Mouse (Mus musculus) heart, embryonic 16.5 days (tissue): ENCODE measurements around the gene Ak1. TPM values are rescaled to one million over a fixed set of nuclear protein-coding genes. Genes with fewer than 3 reads are reported as not detected.

Experiments
- ATAC-seq: fragments of 200-750 bp; cut with Nextera tagmentation; replicated peaks from 2 replicates; pipeline ENCODE4 v1.8.0; 2017; ENCODE audit warnings: moderate number of reproducible peaks; ENCODE audit not compliant: insufficient read depth, low FRiP score; ENCODE audit errors: extremely low read depth
- H3K27ac ChIP-seq: fragments of 300-500 bp; sonication (generic); 2 replicates; pipeline ENCODE4 v1.5.1; 2014; ENCODE audit warnings: mild to moderate bottlenecking, low read length, control low read depth, moderate library complexity
- H3K27me3 ChIP-seq: fragments of 300-500 bp; sonication (generic); 2 replicates; pipeline ENCODE4 v1.6.1; 2014; ENCODE audit warnings: low read length, mixed read lengths; ENCODE audit not compliant: control insufficient read depth, insufficient read depth
- H3K36me3 ChIP-seq: fragments of 300-500 bp; sonication (generic); 2 replicates; pipeline ENCODE4 v1.6.1; 2014; ENCODE audit not compliant: control insufficient read depth, insufficient read depth
- H3K4me1 ChIP-seq: fragments of 300-500 bp; sonication (generic); 2 replicates; pipeline ENCODE4 v1.6.1; 2014; ENCODE audit warnings: low read length, mixed read lengths; ENCODE audit not compliant: control insufficient read depth, insufficient read depth
- H3K4me2 ChIP-seq: fragments of 300-500 bp; sonication (generic); 2 replicates; pipeline ENCODE4 v1.6.1; 2014; ENCODE audit warnings: low read depth, mild to moderate bottlenecking, control low read depth, low read length
- H3K4me3 ChIP-seq: fragments of 300-500 bp; sonication (generic); 2 replicates; pipeline ENCODE4 v1.5.1; 2014; ENCODE audit warnings: mild to moderate bottlenecking, control low read depth, low read length
- H3K9ac ChIP-seq: fragments of 300-500 bp; sonication (generic); 2 replicates; pipeline ENCODE4 v1.6.1; 2014; ENCODE audit warnings: low read length, control low read depth
- H3K9me3 ChIP-seq: fragments of 300-500 bp; sonication (generic); replicated peaks from 2 replicates; pipeline ENCODE4 v1.6.1; 2016; ENCODE audit warnings: low read length; ENCODE audit not compliant: control insufficient read depth
- WGBS: fragments of 180-500 bp; shearing (Covaris S2); extraction: QIAGEN DNeasy Blood & Tissue Kit; methylation state at CpG from one replicate; pipeline ENCODE4 v1.1.7; 2014; 5-methylcytosine and 5-hydroxymethylcytosine counted together
- microRNA counts: library from miRNA; unstranded; fragments of <30 nt; microRNA quantifications from one replicate; lab custom pipeline; 2016
- microRNA-seq: library from miRNA; unstranded; fragments of <30 nt; microRNA quantifications from one replicate; pipeline ENCODE4, GENCODE M21; 2017
- polyA plus RNA-seq: library from polyadenylated mRNA; unstranded; fragments of >200 nt; fragmentation: Nextera tagmentation; extraction: Ambion mirVana; gene quantifications from 2 replicates; pipeline ENCODE4 v1.2.1, GENCODE M21; 2015

Gene Ak1
- polyA plus RNA-seq, 1 experiment from 2014 or later = 488 TPM

DNA sequence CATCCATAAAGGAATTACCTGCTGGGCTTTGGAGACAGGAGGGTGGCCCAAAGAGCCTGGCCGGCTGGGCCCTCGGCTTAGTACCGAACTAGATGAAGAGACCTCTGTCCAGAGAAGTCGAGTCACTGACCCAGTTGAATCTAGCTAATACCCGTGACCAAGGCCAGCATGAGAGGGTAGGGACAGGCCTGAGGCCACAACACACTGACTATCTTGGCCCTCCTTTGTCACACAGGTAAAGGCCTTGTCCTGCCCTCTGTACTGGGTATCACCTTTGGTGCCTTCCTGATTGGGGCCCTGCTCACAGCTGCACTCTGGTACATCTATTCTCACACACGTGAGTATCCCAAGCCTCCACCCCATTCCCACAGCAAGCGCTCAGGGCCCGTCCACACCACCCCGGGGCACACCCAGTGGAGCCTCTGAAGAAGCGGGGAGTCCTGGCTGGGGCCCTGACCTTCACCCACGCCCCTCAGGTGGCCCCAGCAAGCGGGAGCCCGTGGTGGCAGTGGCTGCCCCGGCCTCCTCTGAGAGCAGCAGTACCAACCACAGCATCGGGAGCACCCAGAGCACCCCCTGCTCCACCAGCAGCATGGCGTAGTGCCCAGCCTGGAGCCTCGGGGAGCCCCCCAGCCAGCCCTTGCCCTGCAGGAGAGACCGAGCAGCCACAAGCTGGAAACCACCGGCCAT, 59.5 kb downstream of the Ak1 start:
- no peak for ATAC-seq
- Histone ChIP-seq H3K27me3 (no peaks in the 10 kb centered on the region), H3K36me3 (peaks cover 31% of the 10 kb centered on the region), H3K4me3 (no peak overlapping the region), H3K27ac (no peak overlapping the region), H3K9me3 (peaks cover 2% of the 10 kb centered on the region; the same call in 1 of the 2 replicates), H3K9ac (no peak overlapping the region), H3K4me1 (peaks cover 10% of the 10 kb centered on the region), H3K4me2 (no peak overlapping the region)
- 84% methylated on average over 19 of the region's 19 CpGs for WGBS

- Histone ChIP-seq H3K9me3 (peaks cover 2% of the 10 kb centered on the region; the same call in 1 of the 2 replicates), H3K27me3 (no peaks in the 10 kb centered on the region), H3K4me3 (no peak overlapping the region), H3K4me1 (peaks cover 10% of the 10 kb centered on the region), H3K27ac (no peak overlapping the region), H3K36me3 (peaks cover 32% of the 10 kb centered on the region), H3K9ac (no peak overlapping the region), H3K4me2 (no peak overlapping the region)
- no peak for ATAC-seq
- WGBS = 64% methylated on average over 6 of the region's 6 CpGs
Observed at GRCm38 (mm10) chr2:32681754-32682153, 60.2 kb downstream of the Ak1 start.

GRCm38 (mm10) chr2:32682721-32683417, 61.3 kb downstream of the Ak1 start:
- 75% methylated on average over 14 of the region's 14 CpGs for WGBS
- H3K27ac ChIP-seq = no peak overlapping the region

DNA sequence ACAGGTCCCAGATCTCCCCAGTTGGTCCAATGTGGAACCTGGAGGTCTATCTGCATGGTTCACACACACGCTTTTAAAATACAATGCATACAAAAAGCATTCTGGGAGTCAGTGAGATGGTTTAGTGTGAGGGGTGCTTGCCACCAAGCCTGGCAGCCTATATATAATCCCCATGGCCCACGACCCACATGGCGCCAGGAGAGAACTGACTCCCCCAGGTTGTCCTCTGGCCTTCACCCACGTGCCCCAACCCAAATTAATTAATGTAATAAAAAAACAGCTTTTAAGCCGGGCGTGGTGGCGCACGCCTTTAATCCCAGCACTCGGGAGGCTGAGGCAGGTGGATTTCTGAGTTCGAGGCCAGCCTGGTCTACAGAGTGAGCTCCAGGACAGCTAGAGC, 62.1 kb downstream of the Ak1 start:
- H3K36me3 ChIP-seq = peaks cover 28% of the 10 kb centered on the region
- no peak overlapping the region for H3K4me2 ChIP-seq
- WGBS = 91% methylated on average over 10 of the region's 10 CpGs
- H3K27me3 ChIP-seq = no peaks in the 10 kb centered on the region
- H3K27ac ChIP-seq = no peak overlapping the region
- H3K4me3 ChIP-seq = no peak overlapping the region
- no peaks in the 10 kb centered on the region for H3K9me3 ChIP-seq
- peaks cover 10% of the 10 kb centered on the region for H3K4me1 ChIP-seq
- ATAC-seq = no peak
- no peak overlapping the region for H3K9ac ChIP-seq

More at GRCm38 (mm10) chr2:32682721-32683417, 61.3 kb downstream of the Ak1 start:
- Histone ChIP-seq H3K9me3 (no peaks in the 10 kb centered on the region), H3K9ac (no peak overlapping the region), H3K4me3 (no peak overlapping the region), H3K36me3 (peaks cover 28% of the 10 kb centered on the region), H3K4me1 (peaks cover 10% of the 10 kb centered on the region), H3K27me3 (no peaks in the 10 kb centered on the region), H3K4me2 (no peak overlapping the region)
- no peak for ATAC-seq

MicroRNAs within 50 kb of the gene (microRNA counts, 519-probe panel; counts per million panel counts)
- microRNA mmu-miR-1954 (lab: Ali Mortazavi, UCI) = not detected

Small RNAs within 50 kb of the gene (microRNA-seq; reads per million reads assigned to microRNA genes)
- gene Gm47291 (not detected), gene Mir1954 (not detected)

Other genes starting within 250 kb of the Ak1 start
- 46.3 and 46.5 TPM in 2 replicates for gene 1110008P14Rik, start 239.8 kb upstream of the Ak1 start, polyA plus RNA-seq
- 1.9 and 2.5 TPM in 2 replicates for gene Lcn2, start 233.5 kb upstream of the Ak1 start, polyA plus RNA-seq
- gene Ptges2, start 225.9 kb upstream of the Ak1 start, polyA plus RNA-seq = 44.2 and 50.7 TPM in 2 replicates
- gene Naif1, start 171.3 kb upstream of the Ak1 start, polyA plus RNA-seq = 5.1 and 5.6 TPM in 2 replicates
- 12.2 and 12.8 TPM in 2 replicates for gene Slc25a25, start 170.3 kb upstream of the Ak1 start, polyA plus RNA-seq
- gene Fam102a, start 86.4 kb upstream of the Ak1 start, polyA plus RNA-seq = 5.8 and 6.6 TPM in 2 replicates
- 72.1 and 73.0 TPM in 2 replicates for gene Dpm2, start 50.9 kb upstream of the Ak1 start, polyA plus RNA-seq
- 0.16 and 0.32 TPM in 2 replicates for gene Pip5kl1, start 47.0 kb upstream of the Ak1 start, polyA plus RNA-seq
- not detected in 2 replicates for gene 9430097D07Rik, start 46.1 kb upstream of the Ak1 start, polyA plus RNA-seq
- 40.6 and 40.7 TPM in 2 replicates for gene St6galnac4, start 34.7 kb upstream of the Ak1 start, polyA plus RNA-seq
- 33.4 and 34.1 TPM in 2 replicates for gene St6galnac6, start 22.0 kb upstream of the Ak1 start, polyA plus RNA-seq
- 170 and 176 TPM in 2 replicates for gene Eng, start 24.8 kb downstream of the Ak1 start, polyA plus RNA-seq
- 16.7 and 16.9 TPM in 2 replicates for gene Fpgs, start 82.4 kb downstream of the Ak1 start, polyA plus RNA-seq
- 57.1 and 59.8 TPM in 2 replicates for gene Cdk9, start 91.3 kb downstream of the Ak1 start, polyA plus RNA-seq
- 32.4 and 33.6 TPM in 2 replicates for gene Sh2d3c, start 99.3 kb downstream of the Ak1 start, polyA plus RNA-seq
- gene 6330409D20Rik, start 119.3 kb downstream of the Ak1 start, polyA plus RNA-seq = 0.17 and 0.26 TPM in 2 replicates
- 38.1 and 38.9 TPM in 2 replicates for gene Tor2a, start 135.5 kb downstream of the Ak1 start, polyA plus RNA-seq
- 0.34 and 0.43 TPM in 2 replicates for gene Ttc16, start 153.9 kb downstream of the Ak1 start, polyA plus RNA-seq
- gene Ptrh1, start 154.0 kb downstream of the Ak1 start, polyA plus RNA-seq = 5.2 and 6.1 TPM in 2 replicates
- gene Cfap157, start 162.7 kb downstream of the Ak1 start, polyA plus RNA-seq = 0.53 and 0.70 TPM in 2 replicates
- 28.0 and 29.2 TPM in 2 replicates for gene Stxbp1, start 225.5 kb downstream of the Ak1 start, polyA plus RNA-seq